Mouse (Mus musculus) midbrain, embryonic 11.5 days (tissue): ENCODE results near the gene Pard3. TPM values are rescaled to one million over a fixed set of nuclear protein-coding genes. Genes with fewer than 3 reads are reported as not detected.

Experiments
- ATAC-seq: fragments of 200-750 bp; cut with Nextera tagmentation; 2 replicates; pipeline ENCODE4 v1.8.0; 2017; ENCODE audit warnings: moderate TSS enrichment, moderate library complexity; ENCODE audit not compliant: low FRiP score
- DNase-seq: peaks from one replicate; pipeline ENCODE4 v3.0.0; 2015; ENCODE audit warnings: low spot score; ENCODE audit errors: missing footprints
- H3K27ac ChIP-seq: fragments of 300-500 bp; sonication (generic); 2 replicates; pipeline ENCODE4 v1.5.1; 2014; ENCODE audit warnings: low read depth, low read length
- H3K27me3 ChIP-seq: fragments of 300-500 bp; sonication (generic); 2 replicates; pipeline ENCODE4 v1.6.1; 2014; ENCODE audit warnings: mild to moderate bottlenecking, low read length, moderate library complexity, mixed read lengths; ENCODE audit not compliant: control insufficient read depth, insufficient read depth
- H3K36me3 ChIP-seq: fragments of 300-500 bp; sonication (generic); 2 replicates; pipeline ENCODE4 v1.6.1; 2014; ENCODE audit warnings: mild to moderate bottlenecking, low read length, moderate library complexity, mixed read lengths; ENCODE audit not compliant: control insufficient read depth, insufficient read depth
- H3K4me1 ChIP-seq: fragments of 300-500 bp; sonication (generic); 2 replicates; pipeline ENCODE4 v1.6.1; 2014; ENCODE audit warnings: low read length; ENCODE audit not compliant: control insufficient read depth, insufficient read depth
- H3K4me2 ChIP-seq: fragments of 300-500 bp; sonication (generic); 2 replicates; pipeline ENCODE4 v1.6.1; 2014; ENCODE audit warnings: mild to moderate bottlenecking, moderate library complexity
- H3K4me3 ChIP-seq: fragments of 300-500 bp; sonication (generic); 2 replicates; pipeline ENCODE4 v1.5.1; 2014; ENCODE audit warnings: low read depth, low read length
- H3K9ac ChIP-seq: fragments of 300-500 bp; sonication (generic); 2 replicates; pipeline ENCODE4 v1.6.1; 2014; ENCODE audit warnings: low read length
- H3K9me3 ChIP-seq: fragments of 300-500 bp; sonication (generic); 2 replicates; pipeline ENCODE4 v1.6.1; 2016; ENCODE audit warnings: low read length; ENCODE audit not compliant: control insufficient read depth
- WGBS: fragments of 180-500 bp; shearing (Covaris S2); extraction: QIAGEN DNeasy Blood & Tissue Kit; methylation state at CpG from one replicate; pipeline ENCODE4 v1.1.7; 2014; 5-methylcytosine and 5-hydroxymethylcytosine counted together
- polyA plus RNA-seq: library from polyadenylated mRNA; unstranded; fragments of >200 nt; fragmentation: Nextera tagmentation; extraction: Ambion mirVana; gene quantifications from 2 replicates; pipeline ENCODE4 v1.2.1, GENCODE M21; 2014

The Pard3 gene
- polyA plus RNA-seq, 1 experiment from 2014 or later: 30.4 TPM

DNA sequence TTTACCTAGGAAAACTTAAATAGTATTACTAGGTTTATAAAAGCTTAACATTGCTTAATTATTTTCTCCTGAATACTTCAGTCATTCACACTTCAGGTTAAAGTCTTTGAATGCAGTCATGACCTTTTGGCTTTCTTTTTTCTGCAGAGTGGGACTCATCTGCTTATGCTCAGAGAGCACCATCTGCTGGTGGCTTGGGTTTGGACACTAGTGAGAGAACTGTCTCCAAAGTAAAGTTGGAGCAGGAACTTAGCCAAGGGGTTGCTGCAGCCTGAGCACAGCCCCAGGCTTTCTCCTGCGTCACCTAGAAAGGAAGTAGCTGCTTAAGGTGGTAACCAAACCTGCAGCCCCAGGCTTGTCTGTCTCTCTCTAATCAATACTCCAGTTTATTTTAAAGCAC lies 75.5 kb downstream of the Pard3 start:
- Histone ChIP-seq H3K36me3 (no peaks in the 10 kb centered on the region), H3K27ac (no peak overlapping the region), H3K9me3 (no peaks in the 10 kb centered on the region), H3K4me3 (no peak overlapping the region), H3K9ac (no peak overlapping the region), H3K4me2 (no peak overlapping the region), H3K4me1 (no peaks in the 10 kb centered on the region), H3K27me3 (no peaks in the 10 kb centered on the region)
- peak; percentile 93 for DNase-seq
- ATAC-seq: peak; percentile 69; the same call in 1 of the 2 replicates
- WGBS: 48% methylated on average over 1 of the region's 1 CpGs

DNA sequence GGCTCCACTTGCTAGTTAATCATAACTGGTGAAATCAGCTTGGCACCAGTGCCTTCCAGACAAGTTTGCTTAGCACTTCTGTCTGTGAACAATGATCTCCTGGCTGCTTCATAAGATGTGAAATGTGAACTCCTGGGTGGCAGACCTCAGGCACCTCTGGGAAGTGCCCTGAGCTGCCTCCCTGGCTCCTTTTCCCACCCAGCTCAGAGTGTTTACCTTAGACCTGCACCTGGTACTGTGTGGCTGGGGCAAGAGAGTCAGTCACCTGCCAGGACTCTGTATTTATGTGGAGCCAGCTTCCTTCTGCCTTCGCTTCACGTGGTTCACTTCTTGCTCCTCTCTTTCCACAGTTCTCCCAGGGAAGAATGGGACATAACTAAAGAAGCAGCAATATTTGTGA lies 77.3 kb downstream of the Pard3 start:
- Histone ChIP-seq H3K4me3 (no peak overlapping the region), H3K27ac (no peak overlapping the region), H3K4me2 (no peak overlapping the region), H3K4me1 (no peaks in the 10 kb centered on the region), H3K36me3 (no peaks in the 10 kb centered on the region), H3K27me3 (no peaks in the 10 kb centered on the region), H3K9ac (no peak overlapping the region), H3K9me3 (no peaks in the 10 kb centered on the region)
- DNase-seq (no peak), ATAC-seq (no peak)
- WGBS: 87% methylated on average over 2 of the region's 2 CpGs

DNA sequence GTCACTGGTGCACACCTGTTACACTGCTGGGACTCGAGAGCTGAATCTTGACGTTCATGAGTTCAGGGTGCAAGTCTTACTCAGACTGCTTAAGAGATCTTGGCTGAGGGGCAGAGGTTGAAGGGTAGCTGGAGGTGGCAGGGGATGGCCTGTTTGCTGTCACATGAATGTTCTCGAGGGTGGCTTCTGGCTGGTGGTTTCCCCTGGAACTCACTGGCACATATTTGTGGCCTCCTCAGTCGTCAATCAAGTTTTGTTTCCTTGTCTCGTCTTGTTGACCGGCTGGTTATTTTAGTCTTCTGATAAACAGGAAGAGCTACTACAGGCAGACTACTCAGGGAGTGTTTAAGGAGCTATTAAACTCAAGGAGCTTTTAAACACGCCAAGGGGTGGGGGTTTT lies 79.9 kb downstream of the Pard3 start:
- Histone ChIP-seq H3K4me2 (no peak overlapping the region), H3K9me3 (no peaks in the 10 kb centered on the region), H3K4me1 (no peaks in the 10 kb centered on the region), H3K36me3 (no peaks in the 10 kb centered on the region), H3K27ac (no peak overlapping the region), H3K9ac (no peak overlapping the region), H3K27me3 (no peaks in the 10 kb centered on the region), H3K4me3 (no peak overlapping the region)
- DNase-seq (no peak), ATAC-seq (no peak)
- WGBS: 73% methylated on average over 7 of the region's 7 CpGs

DNA sequence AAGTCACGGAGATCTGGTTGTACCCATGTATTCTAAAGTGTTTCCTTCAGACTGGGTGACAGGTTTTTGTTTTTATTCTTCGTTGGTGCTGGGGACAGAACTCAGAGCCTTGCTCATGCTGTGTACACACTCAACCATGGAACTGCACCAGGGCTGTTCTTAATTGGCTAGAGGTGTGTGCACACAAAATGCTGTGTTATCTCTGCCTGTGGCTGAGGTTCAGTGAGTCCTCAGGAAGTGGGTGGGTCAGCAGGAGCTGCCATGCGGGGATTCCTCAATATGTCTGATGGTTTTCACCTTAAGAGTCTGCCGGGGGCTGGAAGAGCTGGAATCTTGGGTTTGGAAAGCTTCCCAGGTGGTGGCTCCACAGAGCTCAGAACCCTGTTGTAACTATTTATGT lies 80.9 kb downstream of the Pard3 start:
- H3K36me3 ChIP-seq: no peaks in the 10 kb centered on the region
- H3K27me3 ChIP-seq: no peaks in the 10 kb centered on the region
- ATAC-seq (no peak), DNase-seq (peak; percentile 80)
- no peak overlapping the region for H3K4me3 ChIP-seq
- no peak overlapping the region for H3K4me2 ChIP-seq
- no peak overlapping the region for H3K27ac ChIP-seq
- H3K9ac ChIP-seq: no peak overlapping the region
- H3K9me3 ChIP-seq: no peaks in the 10 kb centered on the region
- no peaks in the 10 kb centered on the region for H3K4me1 ChIP-seq
- WGBS: 77% methylated on average over 4 of the region's 4 CpGs

DNA sequence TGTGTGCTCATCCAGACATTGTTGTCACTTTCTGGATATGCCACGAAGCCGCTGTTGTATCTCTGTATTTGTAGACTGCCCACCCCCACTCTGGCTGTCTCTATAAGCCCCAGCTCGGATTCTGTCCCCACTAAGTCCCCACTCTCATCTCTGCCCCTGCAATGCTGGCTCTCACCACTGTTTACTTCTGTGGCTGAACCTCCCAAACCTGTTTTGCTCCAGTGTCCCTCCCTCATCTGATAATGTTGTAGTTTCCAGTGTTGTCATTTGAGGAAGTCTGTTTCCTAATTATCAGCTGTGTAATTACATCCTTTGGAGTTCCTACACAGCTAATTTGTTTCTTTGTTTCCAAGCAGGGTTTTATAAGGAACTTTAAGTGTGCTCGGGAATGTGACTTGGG lies 81.4 kb downstream of the Pard3 start:
- Histone ChIP-seq H3K4me1 (no peaks in the 10 kb centered on the region), H3K36me3 (no peaks in the 10 kb centered on the region), H3K4me3 (no peak overlapping the region), H3K9me3 (no peaks in the 10 kb centered on the region), H3K27ac (no peak overlapping the region), H3K4me2 (no peak overlapping the region), H3K9ac (no peak overlapping the region), H3K27me3 (no peaks in the 10 kb centered on the region)
- WGBS: 43% methylated on average over 4 of the region's 4 CpGs
- ATAC-seq (no peak), DNase-seq (peak; percentile 72)

DNA sequence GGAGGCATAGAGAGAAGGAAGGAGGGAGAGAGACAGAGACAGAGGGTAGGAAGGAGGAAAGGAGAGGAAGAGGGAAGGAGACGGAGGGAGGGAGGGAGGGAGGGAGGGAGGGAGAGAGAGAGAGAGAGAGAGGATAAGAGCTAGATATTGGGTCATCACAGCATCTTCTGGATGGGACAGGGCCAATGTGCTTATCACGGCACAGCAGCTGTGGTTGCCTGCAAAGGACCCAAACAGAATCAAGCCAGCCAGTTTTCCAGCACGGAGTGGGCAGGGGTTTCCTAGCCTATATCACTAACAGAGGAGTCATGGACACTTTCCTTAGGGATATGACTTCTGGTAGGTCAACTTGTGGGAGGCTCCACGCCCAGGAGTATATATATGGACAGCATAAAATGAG lies 82.4 kb downstream of the Pard3 start:
- no peaks in the 10 kb centered on the region for H3K36me3 ChIP-seq
- H3K4me1 ChIP-seq: no peaks in the 10 kb centered on the region
- no peaks in the 10 kb centered on the region for H3K27me3 ChIP-seq
- no peak overlapping the region for H3K4me2 ChIP-seq
- no peak for ATAC-seq
- H3K9me3 ChIP-seq: no peaks in the 10 kb centered on the region
- H3K27ac ChIP-seq: no peak overlapping the region
- no peak overlapping the region for H3K9ac ChIP-seq
- DNase-seq: no peak
- WGBS: 69% methylated on average over 4 of the region's 4 CpGs
- no peak overlapping the region for H3K4me3 ChIP-seq

DNA sequence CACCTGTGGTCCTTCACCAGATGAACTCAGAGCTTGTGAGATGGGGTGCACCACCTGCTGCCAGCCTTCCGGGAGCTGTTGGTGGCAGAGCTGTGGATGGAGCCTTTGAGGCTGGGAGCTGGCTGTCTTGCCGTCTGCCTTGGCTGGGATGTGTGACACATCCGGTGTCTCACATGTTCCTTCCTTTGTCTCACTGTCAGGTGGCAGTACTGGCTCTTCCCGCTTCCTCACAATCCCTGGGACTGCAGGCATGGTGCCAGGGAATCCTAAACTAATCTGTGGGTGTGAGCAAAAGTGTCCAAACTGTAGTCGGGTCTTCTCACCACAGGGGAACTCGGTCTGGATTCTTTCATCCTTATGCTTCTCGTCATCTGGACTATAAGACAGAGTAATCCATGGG lies 85.1 kb downstream of the Pard3 start:
- no peaks in the 10 kb centered on the region for H3K36me3 ChIP-seq
- H3K27me3 ChIP-seq: no peaks in the 10 kb centered on the region
- no peaks in the 10 kb centered on the region for H3K4me1 ChIP-seq
- no peak overlapping the region for H3K4me3 ChIP-seq
- DNase-seq: no peak
- whole genome bisulfite sequencing: 80% methylated on average over 7 of the region's 7 CpGs
- no peaks in the 10 kb centered on the region for H3K9me3 ChIP-seq
- no peak overlapping the region for H3K4me2 ChIP-seq
- no peak overlapping the region for H3K27ac ChIP-seq
- H3K9ac ChIP-seq: no peak overlapping the region
- ATAC-seq: no peak

DNA sequence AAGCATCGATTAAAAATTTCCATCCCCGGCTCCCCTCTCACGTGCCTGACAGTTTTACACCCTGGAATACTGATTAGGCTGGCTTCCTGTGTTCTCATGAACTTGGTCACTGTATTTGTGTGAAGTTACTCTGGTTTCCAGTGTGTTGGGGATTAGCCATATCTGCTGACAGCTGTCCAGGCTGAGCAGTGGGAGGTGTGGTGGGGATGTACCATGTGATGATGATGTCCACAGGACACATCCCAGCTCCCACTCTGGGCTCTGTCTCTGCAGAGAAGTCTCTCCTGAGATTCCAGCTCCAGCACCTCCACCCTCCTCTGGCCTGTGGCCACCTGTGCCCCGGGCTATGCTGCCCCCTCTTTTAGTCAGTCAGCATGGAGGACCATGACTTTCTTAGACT lies 87.0 kb downstream of the Pard3 start:
- no peaks in the 10 kb centered on the region for H3K9me3 ChIP-seq
- 87% methylated on average over 4 of the region's 4 CpGs for WGBS

DNA sequence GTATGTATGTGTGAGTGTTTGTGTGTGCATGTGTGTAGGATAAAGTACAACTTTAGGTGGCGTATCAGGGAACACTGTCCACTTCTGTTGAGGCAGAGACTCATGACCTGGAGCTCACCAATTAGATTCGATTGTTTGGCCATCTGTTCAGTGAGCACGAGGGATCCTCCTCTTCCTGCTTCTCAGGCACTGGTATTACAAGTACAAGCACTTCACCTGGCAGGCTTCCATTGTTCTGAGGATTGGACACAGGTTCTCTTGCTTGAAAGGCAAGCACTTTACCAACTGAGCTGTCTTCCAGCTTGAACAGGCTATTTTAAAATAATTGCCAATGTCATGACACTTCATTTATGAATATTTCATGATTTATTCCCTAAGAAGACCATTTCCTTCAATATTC lies 88.0 kb downstream of the Pard3 start:
- Histone ChIP-seq H3K27me3 (no peaks in the 10 kb centered on the region), H3K27ac (no peak overlapping the region), H3K9ac (no peak overlapping the region), H3K9me3 (no peaks in the 10 kb centered on the region), H3K36me3 (no peaks in the 10 kb centered on the region), H3K4me3 (no peak overlapping the region), H3K4me1 (no peaks in the 10 kb centered on the region), H3K4me2 (no peak overlapping the region)
- 71% methylated on average over 3 of the region's 3 CpGs for WGBS
- DNase-seq (no peak), ATAC-seq (no peak)

More for the DNA sequence above, 87.0 kb downstream of the Pard3 start:
- H3K4me1 ChIP-seq: no peaks in the 10 kb centered on the region
- no peak overlapping the region for H3K27ac ChIP-seq
- no peak overlapping the region for H3K4me3 ChIP-seq
- no peak overlapping the region for H3K4me2 ChIP-seq
- ATAC-seq (no peak), DNase-seq (no peak)
- no peak overlapping the region for H3K9ac ChIP-seq
- H3K27me3 ChIP-seq: no peaks in the 10 kb centered on the region
- H3K36me3 ChIP-seq: no peaks in the 10 kb centered on the region

DNA sequence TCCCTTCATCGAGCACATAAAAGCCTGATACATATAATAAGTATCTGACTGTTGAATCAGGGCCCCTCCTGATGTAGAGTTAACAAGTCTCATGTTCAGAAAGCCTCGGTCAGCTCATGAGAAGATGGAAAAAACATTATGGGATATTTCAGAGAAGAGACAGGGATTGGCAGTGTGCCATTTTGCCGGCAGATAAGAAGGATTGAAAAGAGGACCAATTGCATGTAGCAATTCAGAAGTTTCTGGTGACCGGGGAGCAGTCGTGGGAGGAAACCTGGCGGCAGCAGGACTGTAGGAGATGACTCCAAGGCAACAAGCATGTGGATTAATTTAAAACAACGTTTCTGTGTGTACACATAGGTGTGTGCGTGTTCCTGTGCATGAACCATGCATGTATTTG lies 93.4 kb downstream of the Pard3 start:
- Histone ChIP-seq H3K4me1 (0 out of 2 replicates have a peak, but pooled peaks cover 2% of the 10 kb centered on the region), H3K27ac (no peak overlapping the region), H3K9me3 (no peaks in the 10 kb centered on the region), H3K27me3 (no peaks in the 10 kb centered on the region), H3K9ac (no peak overlapping the region), H3K4me2 (no peak overlapping the region), H3K4me3 (no peak overlapping the region), H3K36me3 (no peaks in the 10 kb centered on the region)
- ATAC-seq: no peak
- 92% methylated on average over 8 of the region's 8 CpGs for WGBS
- no peak for DNase-seq
